Mouse (Mus musculus): ENCODE measurements at regions not wholly inside any gene's neighbourhood (a gene's known extent, or its start where the extent isn't known, plus 50 kb on each side); places are given as distances from the start of the nearest gene placed in this dataset.

- intact Hi-C loops (cut with DNase I) = no loop called here
- no peak for DNase-seq (ENCODE audit: low spot score in 2 of 2)
Observed at GRCm38 (mm10) chr13:86274926-86275622, 228.4 kb upstream of the Cox7c start.

- intact Hi-C loops (cut with DNase I) = no loop called here
- peak; percentile 4 to 5 for DNase-seq (ENCODE audit: low spot score in 2 of 2)
Observed at GRCm38 (mm10) chr13:86238054-86238453, 191.3 kb upstream of the Cox7c start.

- no peak for DNase-seq (ENCODE audit: low spot score in 2 of 2)
- intact Hi-C loops (cut with DNase I) = no loop called here
Observed at GRCm38 (mm10) chr13:86205641-86206040, 158.9 kb upstream of the Cox7c start.

GRCm38 (mm10) chr13:86180496-86180895 lies 133.8 kb upstream of the Cox7c start:
- no peak for DNase-seq (ENCODE audit: low spot score in 2 of 2)
- intact Hi-C loops (cut with DNase I) = no loop called here

- intact Hi-C loops (cut with DNase I) = no loop called here
- no peak for DNase-seq (ENCODE audit: low spot score in 2 of 2)
Observed at GRCm38 (mm10) chr13:86147331-86147730, 100.6 kb upstream of the Cox7c start.

- intact Hi-C loops (cut with DNase I) = no loop called here
- DNase-seq (ENCODE audit: low spot score in 2 of 2) = no peak
Observed at GRCm38 (mm10) chr13:86111372-86112094, 64.8 kb upstream of the Cox7c start.

GRCm38 (mm10) chr13:86102212-86102611 lies 55.5 kb upstream of the Cox7c start:
- DNase-seq (ENCODE audit: low spot score in 2 of 2) = no peak
- intact Hi-C loops (cut with DNase I) = no loop called here

- intact Hi-C loops (cut with DNase I) = no loop called here
- DNase-seq (ENCODE audit: low spot score in 2 of 2) = no peak
Observed at GRCm38 (mm10) chr13:86097836-86098235, 51.1 kb upstream of the Cox7c start.

GRCm38 (mm10) chr13:86097291-86097690 lies 50.6 kb upstream of the Cox7c start:
- no peak for DNase-seq (ENCODE audit: low spot score in 2 of 2)
- intact Hi-C loops (cut with DNase I) = no loop called here

Data from left cerebral cortex, postnatal 14 days (tissue).